Mouse (Mus musculus): ENCODE measurements around the gene Serpina1d. TPM values are rescaled to one million over a fixed set of nuclear protein-coding genes. Genes with fewer than 3 reads are reported as not detected.
"Not testable (repeated sequence)": the region's sequence is repeated elsewhere in the genome, so short reads cannot be mapped to it uniquely, and the experiment has no call there.

The Serpina1d gene
- total RNA-seq (2015) (not detected in 2 replicates), total RNA-seq (2017) (not detected in 2 replicates)

- not testable (repeated sequence) for ATAC-seq (replicated peaks; ENCODE audit: poor library complexity)
These were observed at the start of gene Serpina1d for GRCm38 (mm10) chr12:103773246-103773851. TSS of gene Serpina1d (minus strand) at chr12:103773592.

- not testable (repeated sequence) for ATAC-seq (replicated peaks; ENCODE audit: poor library complexity)
These were observed 2.8 kb downstream of the Serpina1d start for GRCm38 (mm10) chr12:103770597-103770996.

GRCm38 (mm10) chr12:103763083-103763482 is 10.3 kb downstream of the Serpina1d start:
- ATAC-seq (replicated peaks; ENCODE audit: poor library complexity) = not testable (repeated sequence)

GRCm38 (mm10) chr12:103760316-103760715 is 13.1 kb downstream of the Serpina1d start:
- not testable (repeated sequence) for ATAC-seq (replicated peaks; ENCODE audit: poor library complexity)

- ATAC-seq (replicated peaks; ENCODE audit: poor library complexity) = not testable (repeated sequence)
These were observed 27.4 kb downstream of the Serpina1d start for GRCm38 (mm10) chr12:103745957-103746356.

- not testable (repeated sequence) for ATAC-seq (replicated peaks; ENCODE audit: poor library complexity)
These were observed 35.4 kb downstream of the Serpina1d start for GRCm38 (mm10) chr12:103737791-103738580.

GRCm38 (mm10) chr12:103735566-103735965 is 37.8 kb downstream of the Serpina1d start:
- ATAC-seq (replicated peaks; ENCODE audit: poor library complexity) = not testable (repeated sequence)

- ATAC-seq (replicated peaks; ENCODE audit: poor library complexity) = not testable (repeated sequence)
These were observed 38.3 kb downstream of the Serpina1d start for GRCm38 (mm10) chr12:103735101-103735500.

Other genes starting within 250 kb of the Serpina1d start
- 0.10 TPM in 1 of 2 replicates, not detected in the other for gene Ppp4r4, start 241.3 kb downstream of the Serpina1d start, total RNA-seq (2015)
- gene Ppp4r4, start 241.3 kb downstream of the Serpina1d start, total RNA-seq (2017) = not detected in 2 replicates
- not detected in 2 replicates for gene Serpina10, start 142.1 kb downstream of the Serpina1d start, total RNA-seq (2015)
- not detected in 2 replicates for gene Serpina10, start 142.1 kb downstream of the Serpina1d start, total RNA-seq (2017)
- gene Serpina6, start 116.4 kb downstream of the Serpina1d start, total RNA-seq (2015) = not detected in 2 replicates
- not detected in 2 replicates for gene Serpina6, start 116.4 kb downstream of the Serpina1d start, total RNA-seq (2017)
- not detected in 2 replicates for gene Serpina16, start 97.5 kb downstream of the Serpina1d start, total RNA-seq (2015)
- gene Serpina16, start 97.5 kb downstream of the Serpina1d start, total RNA-seq (2017) = not detected in 2 replicates
- not detected in 2 replicates for gene Serpina1f, start 78.1 kb downstream of the Serpina1d start, total RNA-seq (2015)
- gene Serpina1f, start 78.1 kb downstream of the Serpina1d start, total RNA-seq (2017) = not detected in 2 replicates
- gene Serpina1b, start 56.8 kb upstream of the Serpina1d start, total RNA-seq (2015) = not detected in 2 replicates
- gene Serpina1b, start 56.8 kb upstream of the Serpina1d start, total RNA-seq (2017) = not detected in 2 replicates
- gene Serpina1a, start 90.0 kb upstream of the Serpina1d start, total RNA-seq (2015) = not detected in 2 replicates
- gene Serpina1a, start 90.0 kb upstream of the Serpina1d start, total RNA-seq (2017) = not detected in 2 replicates
- not detected in 2 replicates for gene Serpina1c, start 131.3 kb upstream of the Serpina1d start, total RNA-seq (2015)
- not detected in 2 replicates for gene Serpina1c, start 131.3 kb upstream of the Serpina1d start, total RNA-seq (2017)
- not detected in 2 replicates for gene Serpina1e, start 185.4 kb upstream of the Serpina1d start, total RNA-seq (2015)
- not detected in 2 replicates for gene Serpina1e, start 185.4 kb upstream of the Serpina1d start, total RNA-seq (2017)
- 0.22 TPM in 1 of 2 replicates, not detected in the other for gene Serpina11, start 216.4 kb upstream of the Serpina1d start, total RNA-seq (2015)
- not detected in 2 replicates for gene Serpina11, start 216.4 kb upstream of the Serpina1d start, total RNA-seq (2017)
- not detected in 2 replicates for gene Serpina9, start 240.2 kb upstream of the Serpina1d start, total RNA-seq (2015)
- not detected in 2 replicates for gene Serpina9, start 240.2 kb upstream of the Serpina1d start, total RNA-seq (2017)